Mouse (Mus musculus): ENCODE measurements around the gene Elof1. TPM values are rescaled to one million over a fixed set of nuclear protein-coding genes. Genes with fewer than 3 reads are reported as not detected.
"Not testable (repeated sequence)": the region's sequence is repeated elsewhere in the genome, so short reads cannot be mapped to it uniquely, and the experiment has no call there.

The Elof1 gene
- polyA plus RNA-seq, 1 experiment: 70.2 TPM

DNA sequence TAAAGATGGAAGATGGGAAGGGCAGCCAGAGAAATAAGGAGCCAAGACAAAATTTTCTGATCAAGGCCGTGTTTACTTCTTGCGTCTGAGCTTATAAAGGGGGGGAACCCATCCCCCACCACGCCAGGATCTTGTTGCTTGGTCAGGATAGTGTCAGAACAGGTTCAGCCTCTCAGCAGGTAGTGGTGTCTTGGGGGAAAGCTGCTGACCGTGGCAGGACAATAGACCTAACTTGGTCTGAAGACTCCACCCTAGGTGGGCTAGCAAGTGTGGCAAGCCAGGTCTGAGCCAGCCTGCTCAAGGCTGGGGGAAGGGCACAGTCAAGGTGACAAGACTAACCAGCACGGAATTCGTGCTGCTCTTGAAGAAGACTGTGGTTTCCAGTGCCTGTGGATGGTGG lies 44.3 kb upstream of the Elof1 start:
- DNase-seq (ENCODE audit: low read depth in 1 of 2, low spot score in 2 of 2): no peak
- 80% methylated on average over 6 of the region's 6 CpGs for WGBS
- no peak for TF ChIP-seq POLR2A (IDR thresholded peaks at IDR 0.05; ENCODE audit: low read depth, low read length)
- no peak for TF ChIP-seq CTCF (IDR thresholded peaks at IDR 0.05; ENCODE audit: extremely low read depth, insufficient read depth, insufficient read length, insufficient replicate concordance)
- Histone ChIP-seq H3K36me3 (ENCODE audit: control insufficient read depth, insufficient read depth, low read length) (no peaks in the 10 kb centered on the region), H3K4me3 (ENCODE audit: extremely low read depth, insufficient read depth, insufficient read length) (no peak overlapping the region), H3K27ac (ENCODE audit: insufficient read depth, low read length) (no peak overlapping the region), H3K4me1 (ENCODE audit: control insufficient read depth, insufficient read depth, insufficient read length) (no peaks in the 10 kb centered on the region), H3K27me3 (ENCODE audit: control insufficient read depth, insufficient read depth, low read length) (peaks cover 2% of the 10 kb centered on the region; the same call in 1 of the 2 replicates)

DNA sequence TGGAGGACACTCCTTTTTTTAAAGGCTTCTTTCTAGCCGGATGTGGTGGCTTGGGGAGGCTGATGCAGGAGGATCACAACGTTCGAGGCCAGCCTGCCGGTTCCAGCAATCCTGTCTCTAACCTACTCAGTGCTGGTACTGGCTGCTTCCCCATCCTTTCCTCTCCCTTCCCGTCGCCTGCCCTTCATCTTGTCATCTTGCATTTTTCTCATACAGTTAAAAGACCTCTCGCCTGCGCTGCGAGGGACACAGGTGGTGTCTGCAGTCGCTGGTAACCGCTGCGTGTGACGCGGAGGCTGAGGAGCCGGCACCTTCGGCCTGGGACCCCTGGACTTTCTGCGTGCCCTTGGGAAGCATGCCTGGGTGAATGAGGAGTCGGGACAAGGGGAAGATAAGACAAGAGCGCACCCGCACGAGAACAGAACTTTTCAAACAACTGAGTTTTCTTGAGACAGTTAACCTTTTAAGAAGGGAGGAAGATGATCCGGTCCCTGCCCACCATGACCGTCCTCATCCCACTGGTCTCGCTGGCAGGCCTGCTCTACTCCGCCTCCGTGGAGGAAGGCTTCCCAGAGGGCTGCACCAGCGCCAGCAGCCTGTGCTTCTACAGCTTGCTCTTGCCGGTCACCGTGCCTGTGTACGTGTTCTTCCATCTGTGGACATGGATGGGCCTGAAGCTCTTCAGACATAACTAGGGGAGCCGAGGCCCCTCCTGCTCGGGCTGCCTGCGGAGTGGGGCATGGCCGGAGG lies 40.7 kb upstream of the Elof1 start:
- no peaks in the 10 kb centered on the region for H3K4me1 ChIP-seq (ENCODE audit: control insufficient read depth, insufficient read depth, insufficient read length)
- no peak overlapping the region for H3K27ac ChIP-seq (ENCODE audit: insufficient read depth, low read length)
- TF ChIP-seq CTCF (IDR thresholded peaks at IDR 0.05; ENCODE audit: extremely low read depth, insufficient read depth, insufficient read length, insufficient replicate concordance): no peak
- DNase-seq (ENCODE audit: low read depth in 1 of 2, low spot score in 2 of 2): no peak
- 84% methylated on average over 34 of the region's 34 CpGs for WGBS
- H3K4me3 ChIP-seq (ENCODE audit: extremely low read depth, insufficient read depth, insufficient read length): no peak overlapping the region
- H3K27me3 ChIP-seq (ENCODE audit: control insufficient read depth, insufficient read depth, low read length): no peaks in the 10 kb centered on the region
- no peaks in the 10 kb centered on the region for H3K36me3 ChIP-seq (ENCODE audit: control insufficient read depth, insufficient read depth, low read length)

DNA sequence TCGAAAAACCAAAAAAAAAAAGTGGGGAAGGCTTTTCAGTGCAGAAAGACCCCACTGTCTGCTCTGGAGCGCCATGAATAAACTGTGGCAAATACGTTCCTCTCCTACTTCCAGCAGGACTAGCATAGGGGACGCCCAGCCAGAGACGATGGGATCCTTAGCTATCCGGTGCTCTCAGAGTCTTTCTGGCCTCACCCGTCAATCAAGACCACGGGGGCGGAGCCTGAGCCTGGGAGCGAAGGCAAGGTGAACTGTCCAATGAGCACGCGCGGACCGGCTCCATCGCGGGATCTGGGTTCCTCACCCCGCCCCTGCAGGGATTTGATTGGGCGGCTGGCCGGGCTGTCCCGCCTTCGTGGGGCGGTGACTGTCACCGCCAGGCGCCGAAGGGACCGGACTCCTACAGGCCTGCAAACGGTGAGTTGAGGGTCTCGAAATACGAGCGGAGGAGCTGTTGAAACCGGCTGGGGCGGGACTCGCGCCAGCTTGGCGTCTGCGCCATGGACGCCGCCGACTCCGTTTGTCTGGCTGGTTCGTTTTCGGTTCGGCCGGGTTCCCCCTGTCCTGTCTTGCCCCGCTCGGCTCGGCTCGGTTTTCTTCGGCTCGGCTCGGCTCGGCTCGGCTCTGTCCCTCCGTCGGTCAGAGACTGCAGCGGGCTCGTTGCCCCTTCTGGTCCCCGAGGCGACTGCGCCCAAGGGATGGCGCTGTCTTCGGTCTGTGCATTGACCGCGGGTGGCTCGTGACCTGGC lies 39.7 kb upstream of the Elof1 start, which contains the start of gene Pigyl:
Pigyl (plus strand) TSS at position 350 of the 749 bp plus-strand sequence.
- DNase-seq (ENCODE audit: low read depth in 1 of 2, low spot score in 2 of 2): peak; percentile 96 to 99
- peak within 1 kb of the TSS; percentile 98 for H3K4me3 ChIP-seq (ENCODE audit: extremely low read depth, insufficient read depth, insufficient read length)
- WGBS: under 1% methylated on average over 58 of the region's 65 CpGs
- peak within 1 kb of the TSS; percentile 89 for H3K27ac ChIP-seq (ENCODE audit: insufficient read depth, low read length)
- no peaks in the 10 kb centered on the region for H3K27me3 ChIP-seq (ENCODE audit: control insufficient read depth, insufficient read depth, low read length)
- no peaks in the 10 kb centered on the region for H3K4me1 ChIP-seq (ENCODE audit: control insufficient read depth, insufficient read depth, insufficient read length)
- H3K36me3 ChIP-seq (ENCODE audit: control insufficient read depth, insufficient read depth, low read length): no peaks in the 10 kb centered on the region
- peak; percentile 2; the same call in 1 of the 2 replicates for TF ChIP-seq CTCF (IDR thresholded peaks at IDR 0.05; ENCODE audit: extremely low read depth, insufficient read depth, insufficient read length, insufficient replicate concordance)
- peak; percentile 58 for TF ChIP-seq POLR2A (IDR thresholded peaks at IDR 0.05; ENCODE audit: low read depth, low read length)

DNA sequence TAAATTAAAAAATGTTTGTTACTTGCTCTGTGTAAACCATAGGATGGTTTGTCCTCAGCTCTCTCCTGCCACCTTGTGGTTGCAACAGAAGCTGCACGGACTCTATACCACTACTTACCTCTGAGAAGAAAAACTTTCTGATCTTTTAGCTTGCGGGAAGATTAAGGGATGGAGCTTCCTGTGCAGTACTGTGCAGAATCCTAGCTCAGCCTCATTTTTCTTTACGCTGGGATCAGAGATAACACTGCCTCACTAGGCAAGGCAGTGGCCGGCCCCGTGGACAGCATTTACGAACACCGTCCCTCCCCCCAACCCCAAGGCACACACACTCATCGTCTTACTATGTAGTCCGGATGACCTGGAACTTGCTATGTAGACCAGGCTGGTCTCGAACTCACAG lies 38.6 kb upstream of the Elof1 start:
- 9% methylated on average over 10 of the region's 10 CpGs for WGBS
- Histone ChIP-seq H3K27ac (ENCODE audit: insufficient read depth, low read length) (no peak overlapping the region), H3K4me3 (ENCODE audit: extremely low read depth, insufficient read depth, insufficient read length) (0 out of 2 replicates have a peak overlapping the region, but pooled peaks have one; percentile 22), H3K4me1 (ENCODE audit: control insufficient read depth, insufficient read depth, insufficient read length) (no peaks in the 10 kb centered on the region), H3K27me3 (ENCODE audit: control insufficient read depth, insufficient read depth, low read length) (no peaks in the 10 kb centered on the region), H3K36me3 (ENCODE audit: control insufficient read depth, insufficient read depth, low read length) (no peaks in the 10 kb centered on the region)
- TF ChIP-seq POLR2A (IDR thresholded peaks at IDR 0.05; ENCODE audit: low read depth, low read length): no peak
- peak; percentile 72; the same call in 1 of the 2 replicates for TF ChIP-seq CTCF (IDR thresholded peaks at IDR 0.05; ENCODE audit: extremely low read depth, insufficient read depth, insufficient read length, insufficient replicate concordance)
- peak; percentile 75 for DNase-seq (ENCODE audit: low read depth in 1 of 2, low spot score in 2 of 2)

DNA sequence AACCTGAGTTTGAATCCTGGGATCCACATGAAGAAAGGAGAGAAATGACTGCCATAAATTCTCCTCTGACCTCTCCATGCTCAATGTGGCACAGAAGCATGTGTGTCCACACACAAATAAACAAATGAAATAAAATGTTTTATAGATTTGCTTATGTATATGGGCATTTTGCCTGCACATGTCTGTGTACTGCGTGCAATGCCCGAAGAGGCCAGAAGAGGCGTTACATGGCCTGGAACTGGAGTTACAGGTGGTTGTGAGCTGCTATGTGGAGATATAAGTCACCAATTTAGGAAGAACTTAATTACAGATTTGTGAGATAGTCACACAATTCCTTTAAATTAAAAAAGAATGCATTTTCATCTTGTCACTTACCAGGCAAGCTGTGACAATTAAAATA lies 36.8 kb upstream of the Elof1 start:
- 94% methylated on average over 3 of the region's 3 CpGs for WGBS
- no peaks in the 10 kb centered on the region for H3K4me1 ChIP-seq (ENCODE audit: control insufficient read depth, insufficient read depth, insufficient read length)
- no peaks in the 10 kb centered on the region for H3K27me3 ChIP-seq (ENCODE audit: control insufficient read depth, insufficient read depth, low read length)
- no peak for TF ChIP-seq CTCF (IDR thresholded peaks at IDR 0.05; ENCODE audit: extremely low read depth, insufficient read depth, insufficient read length, insufficient replicate concordance)
- no peak for TF ChIP-seq POLR2A (IDR thresholded peaks at IDR 0.05; ENCODE audit: low read depth, low read length)
- no peaks in the 10 kb centered on the region for H3K36me3 ChIP-seq (ENCODE audit: control insufficient read depth, insufficient read depth, low read length)
- no peak overlapping the region for H3K4me3 ChIP-seq (ENCODE audit: extremely low read depth, insufficient read depth, insufficient read length)
- no peak overlapping the region for H3K27ac ChIP-seq (ENCODE audit: insufficient read depth, low read length)
- no peak for DNase-seq (ENCODE audit: low read depth in 1 of 2, low spot score in 2 of 2)

DNA sequence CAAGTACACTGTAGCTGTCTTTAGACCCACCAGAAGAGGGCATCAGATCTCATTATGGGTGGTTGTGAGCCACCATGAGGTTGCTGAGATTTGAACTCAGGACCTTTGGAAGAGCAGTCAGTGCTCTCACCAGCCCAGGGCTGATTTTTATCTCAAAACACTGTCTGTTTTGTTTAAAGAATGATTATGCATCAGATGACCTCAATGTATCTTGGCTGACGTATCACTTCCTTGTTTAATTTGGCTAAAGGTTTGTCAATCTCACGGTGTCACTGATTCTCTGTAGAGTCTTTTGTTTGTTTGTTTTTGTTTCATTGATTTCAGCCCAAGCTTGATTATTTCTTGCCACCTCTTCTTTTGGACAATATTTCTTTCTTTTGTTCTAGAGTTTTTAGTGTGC lies 34.0 kb upstream of the Elof1 start:
- no peak for DNase-seq (ENCODE audit: low read depth in 1 of 2, low spot score in 2 of 2)
- 84% methylated on average over 2 of the region's 2 CpGs for WGBS
- no peaks in the 10 kb centered on the region for H3K27me3 ChIP-seq (ENCODE audit: control insufficient read depth, insufficient read depth, low read length)

DNA sequence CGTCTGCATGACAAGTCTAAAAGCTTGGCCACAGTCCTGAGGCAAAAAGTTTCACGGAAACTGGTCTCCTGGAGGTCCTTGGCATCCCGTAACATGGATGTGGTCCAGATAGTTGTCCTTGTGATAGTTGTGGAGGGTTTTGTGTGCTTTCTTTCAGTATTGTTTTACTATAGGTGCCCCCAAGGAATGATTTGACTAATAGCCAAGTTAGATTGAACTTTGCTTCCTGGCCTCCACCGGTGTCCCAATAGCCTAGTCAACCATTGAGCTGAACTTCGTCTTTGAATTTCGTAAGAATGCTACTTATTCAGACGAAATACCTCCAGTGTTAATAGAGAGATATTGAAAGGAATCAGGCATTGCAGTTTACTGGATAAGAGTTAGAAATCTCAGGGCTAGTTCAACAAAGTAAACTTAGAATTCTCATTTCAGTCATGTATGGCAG lies 33.3 kb upstream of the Elof1 start:
- not testable (repeated sequence) for H3K4me1 ChIP-seq (ENCODE audit: control insufficient read depth, insufficient read depth, insufficient read length); H3K27me3 ChIP-seq (ENCODE audit: control insufficient read depth, insufficient read depth, low read length); H3K36me3 ChIP-seq (ENCODE audit: control insufficient read depth, insufficient read depth, low read length); DNase-seq (ENCODE audit: low read depth in 1 of 2, low spot score in 2 of 2); H3K27ac ChIP-seq (ENCODE audit: insufficient read depth, low read length); H3K4me3 ChIP-seq (ENCODE audit: extremely low read depth, insufficient read depth, insufficient read length)
- WGBS: 89% methylated on average over 7 of the region's 7 CpGs

More for the DNA sequence above, 34.0 kb upstream of the Elof1 start:
- TF ChIP-seq CTCF (IDR thresholded peaks at IDR 0.05; ENCODE audit: extremely low read depth, insufficient read depth, insufficient read length, insufficient replicate concordance): no peak
- TF ChIP-seq POLR2A (IDR thresholded peaks at IDR 0.05; ENCODE audit: low read depth, low read length): no peak
- Histone ChIP-seq H3K27ac (ENCODE audit: insufficient read depth, low read length) (no peak overlapping the region), H3K4me3 (ENCODE audit: extremely low read depth, insufficient read depth, insufficient read length) (no peak overlapping the region), H3K4me1 (ENCODE audit: control insufficient read depth, insufficient read depth, insufficient read length) (no peaks in the 10 kb centered on the region), H3K36me3 (ENCODE audit: control insufficient read depth, insufficient read depth, low read length) (no peaks in the 10 kb centered on the region)

Data from spleen, adult 2 months (tissue).